Mouse (Mus musculus) spleen, postnatal 10 days (tissue): ENCODE results near the gene Dhrs11.

Source experiments
- DNase-seq, 2 experiments: peaks; one replicate each; pipeline ENCODE4 v3.0.0; 2021 to 2022; ENCODE audit warnings: low spot score in 2 of 2

Dhrs11 gene

DNA sequence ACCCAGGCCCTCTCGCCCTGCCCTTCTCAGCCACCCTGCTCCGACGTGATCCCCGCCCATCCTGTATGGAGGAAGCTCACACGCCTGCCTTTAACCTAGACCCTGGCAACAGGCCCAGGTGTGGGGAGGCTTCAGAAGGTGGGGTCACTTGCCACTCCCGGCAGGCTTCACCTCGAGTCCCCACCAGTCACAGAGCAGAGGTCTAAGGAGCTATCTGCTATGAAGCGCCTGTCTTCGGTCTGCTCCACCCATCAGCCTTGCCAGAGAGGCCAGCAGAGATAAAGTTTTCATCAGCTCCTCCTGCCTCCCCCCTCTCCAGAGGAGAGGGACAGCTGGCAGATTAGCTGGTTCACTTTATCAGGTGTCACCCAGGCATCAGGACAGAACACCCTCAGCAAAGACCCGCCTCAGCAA is 5.3 kb downstream of the Dhrs11 start:
- DNase-seq: peak; percentile 85 to 93

- peak; percentile 56 to 58 for DNase-seq
Observed at GRCm38 (mm10) chr11:84822487-84822886, 6.3 kb downstream of the Dhrs11 start.

DNA sequence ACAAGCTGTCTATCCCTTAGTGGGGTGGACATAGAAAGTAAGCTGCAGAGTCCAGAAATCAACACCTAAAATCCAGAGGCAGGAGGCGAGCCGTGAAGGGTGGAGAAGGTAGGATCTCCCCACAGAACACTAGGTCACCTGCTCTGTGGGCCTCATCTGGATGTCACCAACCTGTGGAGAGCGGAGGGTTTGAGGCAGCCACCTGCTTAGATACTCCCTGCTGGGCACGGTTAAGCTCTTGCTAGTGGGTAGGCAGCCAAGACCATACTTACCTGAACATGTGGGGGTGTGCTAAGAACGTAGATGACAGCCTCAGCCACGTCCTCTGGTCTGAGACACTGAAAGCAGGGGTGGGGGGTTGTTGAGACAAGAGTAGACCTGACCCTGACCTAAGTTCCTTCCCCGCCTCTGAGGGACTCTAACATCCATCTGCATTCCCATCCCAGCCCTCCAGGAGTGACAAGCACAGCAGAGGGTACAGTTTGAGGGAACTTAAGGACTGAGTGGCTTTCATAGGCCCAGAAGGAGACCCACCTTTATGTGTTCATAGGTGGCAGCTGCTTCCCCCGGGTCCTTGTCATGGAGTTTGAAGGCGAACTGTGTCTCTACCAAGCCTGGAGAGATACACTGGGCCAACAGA is 7.5 kb downstream of the Dhrs11 start:
- DNase-seq: peak in 1 of 2 experiments; percentile 50

DNA sequence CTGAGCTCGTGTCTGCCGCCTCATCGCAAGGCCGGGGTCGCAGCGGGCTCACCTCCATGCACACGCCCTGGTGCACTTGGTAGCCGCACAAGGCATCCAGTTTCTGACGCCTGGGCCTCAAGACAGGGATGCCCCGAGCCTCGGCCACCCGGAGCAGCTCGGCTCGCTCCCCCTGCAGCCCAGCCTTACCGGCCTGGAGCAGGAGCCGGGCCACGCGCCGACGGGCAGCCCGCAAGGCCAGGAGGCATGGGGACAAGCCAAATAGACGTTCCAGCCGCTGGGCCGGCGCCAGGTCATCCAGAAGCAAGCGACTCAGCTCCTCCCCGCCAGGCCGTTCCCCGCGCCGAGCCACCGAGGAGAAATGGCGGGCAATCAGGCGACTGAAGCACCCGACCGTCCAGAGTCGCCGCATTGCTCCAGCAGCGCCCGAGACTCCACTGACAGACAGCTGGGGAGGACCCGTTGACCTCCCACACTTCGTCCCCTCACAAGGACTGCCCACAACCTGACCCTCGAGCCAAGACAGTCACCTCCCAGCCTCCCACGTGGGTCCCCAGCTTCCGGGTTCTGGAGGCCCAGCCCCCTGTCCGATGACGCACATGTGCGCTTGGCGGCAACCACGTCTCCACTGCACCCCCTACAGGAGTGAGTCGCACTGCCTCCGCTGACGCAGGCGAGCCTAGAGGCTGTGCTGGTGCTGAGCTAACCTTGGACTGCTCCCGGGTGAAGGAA is 9.7 kb downstream of the Dhrs11 start, which contains the start of gene Mrm1:
Gene Mrm1, minus strand, starts transcription at position 555 of the 732 bp plus-strand sequence.
- DNase-seq: peak; percentile 95 to 98

DNA sequence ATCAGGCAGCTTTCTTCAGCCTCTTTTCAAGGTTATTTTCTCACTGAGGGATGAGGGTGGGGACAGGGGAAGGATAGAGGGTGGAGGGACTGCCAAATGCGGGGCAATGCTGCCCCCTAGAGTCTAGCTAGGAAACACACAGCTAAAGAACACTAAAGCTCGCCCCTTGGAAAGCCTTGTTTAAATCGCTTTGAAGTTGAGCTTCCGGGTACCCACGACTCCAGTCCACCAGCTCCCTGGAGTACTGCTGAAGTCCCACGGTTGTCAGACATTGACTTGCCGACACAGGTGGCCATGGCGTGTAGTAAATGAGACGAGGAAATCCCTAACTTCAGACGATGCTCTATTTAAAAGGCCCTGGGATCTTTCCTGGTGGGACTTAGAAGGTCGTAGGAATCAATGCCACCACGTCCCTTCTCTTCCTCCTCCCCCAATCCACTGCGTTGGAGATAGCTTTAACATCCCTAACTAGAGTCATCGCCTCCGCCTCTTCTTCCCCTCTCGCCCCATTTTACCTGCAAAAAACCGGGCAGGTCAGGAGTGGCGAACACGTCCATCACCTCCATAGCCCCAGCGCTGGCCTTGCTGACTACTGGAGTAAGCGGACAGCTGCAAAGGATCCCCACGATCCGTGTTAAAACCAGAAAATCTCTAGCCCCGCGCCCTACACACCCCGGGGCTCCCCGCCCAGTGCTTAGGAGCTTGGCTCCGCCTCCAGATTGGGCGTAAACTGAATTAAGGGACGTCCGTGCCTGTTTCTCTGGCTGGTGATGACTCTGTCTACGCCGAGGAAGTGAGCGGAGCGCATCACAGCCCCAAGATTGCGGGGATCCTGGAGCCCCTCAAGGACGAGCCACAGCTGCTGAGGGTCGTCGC is 10.5 kb downstream of the Dhrs11 start:
- DNase-seq: peak; percentile 81 to 91

GRCm38 (mm10) chr11:84817362-84817761 is 11.4 kb downstream of the Dhrs11 start:
- peak in 1 of 2 experiments; percentile 47 for DNase-seq

GRCm38 (mm10) chr11:84813724-84814510 is 14.9 kb downstream of the Dhrs11 start:
- DNase-seq: peak; percentile 71 to 80

DNA sequence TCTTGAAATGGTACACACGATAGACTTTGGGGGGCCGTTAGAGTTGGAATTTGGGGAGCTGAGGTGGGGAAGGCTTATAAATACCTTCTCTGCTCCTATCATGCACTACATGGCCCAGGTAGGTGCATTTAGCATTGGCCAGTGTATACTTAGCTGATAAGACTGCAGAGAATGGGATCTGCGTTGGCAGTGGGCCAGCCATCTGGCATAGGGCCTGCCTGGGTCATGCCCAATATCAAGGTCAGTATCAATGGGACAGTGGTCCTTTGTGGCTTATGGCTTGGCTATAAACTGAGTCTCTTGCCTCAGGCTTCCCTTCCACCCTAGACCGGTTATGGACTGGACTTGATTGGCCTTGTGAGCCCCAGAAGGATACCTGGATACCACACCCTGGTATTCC is 24.4 kb downstream of the Dhrs11 start:
- DNase-seq: no peak

- peak; percentile 74 to 86 for DNase-seq
Observed at GRCm38 (mm10) chr11:84797627-84798353, 31.0 kb downstream of the Dhrs11 start.

DNA sequence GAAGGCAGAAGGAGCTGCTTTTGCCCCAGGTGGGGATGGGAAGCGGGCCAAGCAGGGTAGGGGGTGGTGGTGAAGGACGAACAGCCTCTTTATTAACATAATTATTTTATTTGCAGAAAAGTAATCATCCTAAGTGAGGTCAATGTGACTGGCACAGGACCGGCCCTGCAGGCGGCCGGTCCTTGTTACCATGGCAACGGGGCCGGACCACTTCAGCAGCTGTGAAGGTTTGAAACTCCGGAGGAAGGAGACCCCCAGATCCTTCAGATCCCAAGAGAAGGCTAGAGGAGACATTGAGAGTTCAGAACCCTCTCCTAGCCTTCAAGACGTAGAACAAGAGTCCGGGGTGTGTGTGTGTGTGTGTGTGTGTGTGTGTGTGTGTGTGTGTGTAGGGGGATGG is 31.8 kb downstream of the Dhrs11 start:
- DNase-seq: no peak

DNA sequence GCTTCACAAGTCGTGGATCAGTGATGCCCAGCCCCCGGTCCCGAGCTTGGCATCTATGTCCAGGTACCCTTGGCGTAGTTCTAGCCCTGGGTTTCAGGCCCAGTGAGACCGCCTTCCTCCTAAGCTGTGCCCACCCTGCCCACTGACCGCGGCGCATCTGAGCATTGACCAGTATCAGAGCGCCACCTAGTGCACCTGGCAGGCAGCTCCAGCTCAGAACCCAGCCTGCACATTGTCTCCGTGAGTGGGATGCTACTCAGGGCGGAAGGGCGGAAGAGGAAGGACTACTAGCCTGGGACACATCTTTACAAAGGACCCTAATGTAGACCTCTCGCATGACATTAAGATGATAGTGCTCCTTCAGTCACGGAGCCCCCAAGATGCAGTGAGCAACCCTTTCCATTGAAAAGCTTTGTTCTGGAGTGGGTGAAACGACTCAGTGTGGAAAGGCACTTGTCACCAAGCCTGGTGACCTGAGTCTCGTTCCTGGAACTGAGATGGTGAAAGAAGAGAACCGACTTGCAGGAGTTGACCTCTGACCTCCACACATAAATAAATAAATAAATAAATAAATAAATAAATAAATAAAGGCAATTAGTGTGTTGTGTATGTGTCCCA is 34.2 kb downstream of the Dhrs11 start:
- DNase-seq: peak; percentile 22 to 69

- DNase-seq: no peak
Observed at GRCm38 (mm10) chr11:84793545-84793944, 35.2 kb downstream of the Dhrs11 start.

GRCm38 (mm10) chr11:84790383-84790782 is 38.4 kb downstream of the Dhrs11 start:
- no peak for DNase-seq

DNA sequence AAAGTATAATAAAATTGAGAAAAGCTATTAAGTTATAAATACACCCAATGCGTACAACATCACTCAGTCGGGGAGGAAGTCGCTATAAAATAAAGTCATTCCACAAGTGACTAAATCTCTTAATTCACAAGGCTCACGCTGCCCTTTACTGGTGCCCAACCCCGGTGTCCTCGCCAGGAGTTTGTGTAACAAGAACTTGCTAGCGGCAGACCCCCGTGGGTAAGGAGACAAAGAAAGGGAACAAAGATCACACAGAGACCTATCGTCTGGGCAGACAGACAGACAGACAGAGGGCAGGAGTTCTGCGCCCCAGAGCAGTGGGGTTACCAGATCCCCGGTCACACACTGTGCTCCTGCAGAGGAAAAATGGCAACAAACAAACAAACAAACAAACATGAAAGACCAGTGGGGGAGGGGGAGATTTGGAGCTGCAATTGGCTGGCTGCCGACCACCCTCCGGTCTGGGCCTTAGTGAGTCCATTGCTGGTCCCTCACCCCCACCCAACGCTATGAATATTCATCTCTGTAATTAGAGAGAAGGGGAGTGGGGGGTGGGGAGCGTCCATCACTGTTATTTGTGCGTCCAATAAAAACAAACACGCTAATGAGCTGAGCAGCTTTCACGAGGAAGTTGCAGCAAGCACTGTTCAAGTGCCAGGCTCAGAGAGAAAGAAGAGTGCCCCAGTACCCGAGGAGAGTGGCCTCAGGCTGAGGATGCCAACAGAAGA is 48.5 kb downstream of the Dhrs11 start:
- no peak for DNase-seq

DNA sequence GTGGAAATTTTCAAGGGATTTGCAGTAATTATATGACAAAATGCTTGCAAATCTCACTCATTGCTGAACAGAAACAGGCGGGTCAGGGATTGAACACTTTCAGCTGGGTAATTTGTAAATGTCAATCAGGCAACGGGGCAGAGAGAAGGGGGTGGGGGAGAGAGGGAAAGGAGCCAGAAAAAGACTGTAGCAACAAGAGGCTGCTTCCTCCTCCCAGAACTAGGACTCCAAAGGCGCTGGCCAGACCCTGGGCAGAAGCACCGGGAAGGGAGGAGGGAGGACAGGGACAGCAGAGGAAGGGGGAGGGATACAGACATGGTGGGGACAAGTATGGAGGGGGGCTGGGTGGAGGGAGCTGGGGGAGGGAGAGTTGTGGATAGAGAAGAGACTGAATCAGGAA is 53.2 kb downstream of the Dhrs11 start:
- DNase-seq: no peak

DNA sequence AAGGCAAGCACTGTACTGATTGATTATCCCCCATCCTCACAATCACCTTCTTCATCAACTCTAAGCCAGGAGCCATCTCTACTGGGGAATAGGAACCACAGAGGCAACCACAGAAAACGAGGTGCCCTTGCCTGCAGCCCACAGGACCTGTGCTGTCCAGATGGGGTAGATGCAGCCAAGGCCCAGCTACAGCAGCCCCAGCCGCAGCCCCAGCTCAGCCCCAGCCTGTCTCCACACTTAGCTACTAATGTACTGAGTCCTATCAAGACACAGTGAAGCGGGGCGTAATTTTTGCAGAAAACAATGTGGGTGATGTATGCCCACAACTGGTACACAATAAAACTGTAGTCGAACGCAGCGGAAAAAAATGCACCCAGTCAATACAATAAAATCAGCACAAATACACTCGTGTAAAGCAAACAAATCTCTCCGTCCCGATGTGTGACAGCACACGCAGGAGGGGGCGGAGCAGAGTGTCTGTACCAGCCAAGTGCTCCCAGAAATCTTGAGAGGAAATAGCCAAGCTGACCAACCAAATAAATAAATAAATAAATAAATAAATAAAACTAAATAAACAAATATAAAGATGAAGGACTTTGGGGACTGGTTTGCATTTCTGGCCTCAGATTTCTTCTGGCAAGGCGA is 53.8 kb downstream of the Dhrs11 start:
- DNase-seq: no peak
